Mouse (Mus musculus) macrophage (primary cell): ENCODE measurements around the gene Anxa11. TPM values are rescaled to one million over a fixed set of nuclear protein-coding genes. Genes with fewer than 3 reads are reported as not detected.
"Not testable (repeated sequence)": the region's sequence is repeated elsewhere in the genome, so short reads cannot be mapped to it uniquely, and the experiment has no call there.

Experiments
- H3K27ac ChIP-seq: fragments of 350-480 bp; formaldehyde crosslinking; 2 replicates; pipeline ENCODE4 v1.9.0; 2021
- H3K36me3 ChIP-seq: fragments of 350-480 bp; formaldehyde crosslinking; 2 replicates; pipeline ENCODE4 v1.9.0; 2021; ENCODE audit errors: inconsistent target
- H3K4me3 ChIP-seq: fragments of 350-480 bp; formaldehyde crosslinking; 2 replicates; pipeline ENCODE4 v1.9.0; 2021; ENCODE audit errors: inconsistent target
- H3K79me2 ChIP-seq: fragments of 350-480 bp; formaldehyde crosslinking; 2 replicates; pipeline ENCODE4 v1.9.0; 2021; ENCODE audit errors: inconsistent target
- WGBS: methylation state at CpG from one replicate; pipeline ENCODE4 v1.1.7; 2026; ENCODE audit warnings: inconsistent platforms; ENCODE audit not compliant: missing documents; 5-methylcytosine and 5-hydroxymethylcytosine counted together
- polyA plus RNA-seq: library from polyadenylated mRNA; stranded (reverse); fragments of 250-400 nt; gene quantifications from 3 replicates; pipeline ENCODE4 v1.2.4, GENCODE M21; 2018; ENCODE audit warnings: inconsistent platforms

Anxa11 gene
- polyA plus RNA-seq, 1 experiment from 2014 or later: 77.1 TPM

DNA sequence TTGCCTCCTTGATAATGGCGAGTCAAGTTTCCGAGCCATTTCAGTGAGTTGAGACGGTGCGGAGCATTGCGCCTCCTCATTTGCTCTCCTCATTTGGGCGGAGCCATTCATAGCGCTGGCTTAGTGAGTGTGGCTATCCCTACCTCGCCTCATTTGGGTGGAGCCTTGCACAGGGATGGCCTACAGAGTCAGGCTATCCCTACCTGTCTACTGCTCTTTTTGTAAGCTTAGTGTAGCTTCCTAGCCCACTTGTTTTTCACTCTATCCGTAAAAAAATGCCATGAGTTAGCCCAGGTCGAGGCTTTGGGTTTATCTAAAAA, 85.6 kb downstream of the Anxa11 start, which contains the start of gene Tmem254a:
Gene Tmem254a, minus strand, starts transcription at position 111 of the 320 bp plus-strand sequence.
- WGBS: no CpG with 5 or more reads among the region's 10 CpGs

More for the DNA sequence above, 85.6 kb downstream of the Anxa11 start, which contains the start of gene Tmem254a:
- not testable (repeated sequence) for H3K36me3 ChIP-seq, H3K79me2 ChIP-seq, H3K4me3 ChIP-seq, H3K27ac ChIP-seq

Other genes starting within 250 kb of the Anxa11 start
- 8.2 to 17.3 TPM (median 9.7 TPM) in 3 replicates for gene Ppif, start 148.0 kb upstream of the Anxa11 start, polyA plus RNA-seq
- 26.2 to 48.4 TPM (median 38.0 TPM) in 3 replicates for gene Zcchc24, start 73.1 kb upstream of the Anxa11 start, polyA plus RNA-seq
- gene Plac9a, start 60.9 kb downstream of the Anxa11 start, polyA plus RNA-seq: not detected in 3 replicates
- gene Tmem254a, start 85.5 kb downstream of the Anxa11 start, polyA plus RNA-seq: 0.54 to 1.7 TPM (median 0.72 TPM) in 3 replicates
- gene Cphx1, start 96.1 kb downstream of the Anxa11 start, polyA plus RNA-seq: not detected in 3 replicates
- gene Duxbl1, start 136.4 kb downstream of the Anxa11 start, polyA plus RNA-seq: not detected in 3 replicates
- gene Gm9780, start 200.6 kb downstream of the Anxa11 start, polyA plus RNA-seq: not detected in 3 replicates
- 2.1 to 3.6 TPM in 2 of 3 replicates, not detected in the other for gene Tmem254c, start 225.2 kb downstream of the Anxa11 start, polyA plus RNA-seq
- not detected in 3 replicates for gene Cphx2, start 239.4 kb downstream of the Anxa11 start, polyA plus RNA-seq
- not detected in 3 replicates for gene Cphx3, start 240.1 kb downstream of the Anxa11 start, polyA plus RNA-seq